Mouse (Mus musculus) frontal cortex, postnatal 25 days (tissue): ENCODE results near the gene Hypk.

ENCODE experiments used
- DNase-seq, 2 experiments: peaks; one replicate each; pipeline ENCODE4 v3.0.0; 2022; ENCODE audit warnings: low spot score in 2 of 2

The Hypk gene

DNA sequence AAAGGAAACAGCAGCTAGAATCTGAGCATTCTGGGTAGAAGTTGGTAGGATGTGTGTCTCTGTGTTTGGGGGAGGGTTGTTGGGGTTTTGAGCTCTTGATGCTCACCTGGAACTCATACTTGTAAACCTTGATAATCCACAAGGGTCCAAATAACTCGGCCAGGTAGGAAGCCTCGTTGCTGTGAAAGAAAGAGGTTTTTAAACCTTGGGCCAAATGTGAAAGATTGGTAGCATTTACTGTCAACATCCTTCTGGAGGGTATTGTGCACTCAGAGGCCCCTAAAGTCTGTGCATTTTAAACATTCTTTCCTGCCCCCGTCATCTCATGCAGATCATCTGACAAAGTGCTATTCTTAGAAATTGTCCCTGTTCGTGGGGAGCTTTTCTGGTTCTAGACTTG, at the start of gene Hypk:
Hypk (plus strand) TSS at position 301 of the 400 bp plus-strand sequence.
- DNase-seq, result no peak

DNA sequence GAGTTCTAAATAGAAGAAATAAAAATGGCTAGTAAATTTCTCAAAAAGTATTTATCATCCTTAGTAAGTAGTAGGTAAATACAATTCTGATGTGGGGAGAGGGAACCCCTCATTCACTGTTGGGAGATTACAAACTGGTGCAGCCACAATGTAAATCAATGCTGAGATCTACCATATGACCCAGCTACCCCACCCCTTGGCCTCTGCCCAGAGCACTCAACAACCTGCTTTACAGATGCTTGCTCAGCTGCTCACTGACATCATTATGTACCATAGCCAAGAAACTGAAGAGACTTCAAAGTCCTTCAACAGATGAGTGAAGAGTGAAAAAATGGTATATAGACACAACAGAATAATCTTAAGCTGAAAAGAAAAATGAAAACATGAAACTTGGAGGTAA, 49.8 kb upstream of the Hypk start:
- no peak for DNase-seq

DNA sequence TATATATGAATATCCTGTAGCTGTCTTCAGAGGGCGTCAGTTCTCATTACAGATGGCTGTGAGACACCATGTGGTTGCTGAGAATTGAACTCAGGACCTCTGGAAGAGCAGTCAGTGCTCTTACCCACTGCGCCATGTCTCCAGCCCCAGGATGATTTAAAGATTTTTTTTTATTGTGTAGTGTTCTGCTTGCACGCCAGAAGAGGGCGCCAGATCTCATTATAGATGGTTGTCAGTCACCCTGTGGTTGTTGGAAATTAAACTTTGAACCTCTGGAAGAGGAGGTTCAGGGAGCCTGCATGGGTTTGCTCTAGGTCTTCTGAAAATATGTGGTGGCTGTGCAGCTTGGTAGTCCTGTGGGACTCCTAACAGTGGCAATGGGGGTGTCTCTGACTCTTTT, 44.9 kb upstream of the Hypk start:
- DNase-seq, result no peak

DNA sequence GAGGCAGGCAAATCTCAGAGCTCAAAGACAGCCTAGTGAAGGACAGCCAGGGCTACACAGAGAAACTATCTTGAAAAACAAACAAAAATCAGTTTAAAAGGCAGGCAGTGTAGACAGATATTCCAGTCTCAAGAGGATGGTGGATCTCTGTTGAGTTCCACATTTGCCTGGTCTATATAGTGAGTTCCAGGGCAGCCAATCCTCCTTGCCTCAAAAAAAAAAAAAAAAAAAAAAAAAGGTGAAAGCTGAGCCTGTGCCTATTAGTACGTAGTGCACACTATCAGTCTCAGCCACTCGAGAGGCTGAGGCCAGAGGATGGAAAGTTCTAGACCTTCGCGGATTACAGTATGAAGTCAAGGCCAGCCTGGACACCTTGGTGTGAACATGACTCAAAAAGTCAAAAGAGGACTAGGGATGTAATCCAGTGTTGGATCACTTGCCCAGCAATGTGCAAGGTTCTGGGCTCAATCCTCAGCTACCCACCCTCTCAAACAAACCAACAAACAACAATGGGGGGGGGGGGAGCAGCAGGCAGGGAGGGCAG, 40.2 kb upstream of the Hypk start:
- DNase-seq, result no peak

DNA sequence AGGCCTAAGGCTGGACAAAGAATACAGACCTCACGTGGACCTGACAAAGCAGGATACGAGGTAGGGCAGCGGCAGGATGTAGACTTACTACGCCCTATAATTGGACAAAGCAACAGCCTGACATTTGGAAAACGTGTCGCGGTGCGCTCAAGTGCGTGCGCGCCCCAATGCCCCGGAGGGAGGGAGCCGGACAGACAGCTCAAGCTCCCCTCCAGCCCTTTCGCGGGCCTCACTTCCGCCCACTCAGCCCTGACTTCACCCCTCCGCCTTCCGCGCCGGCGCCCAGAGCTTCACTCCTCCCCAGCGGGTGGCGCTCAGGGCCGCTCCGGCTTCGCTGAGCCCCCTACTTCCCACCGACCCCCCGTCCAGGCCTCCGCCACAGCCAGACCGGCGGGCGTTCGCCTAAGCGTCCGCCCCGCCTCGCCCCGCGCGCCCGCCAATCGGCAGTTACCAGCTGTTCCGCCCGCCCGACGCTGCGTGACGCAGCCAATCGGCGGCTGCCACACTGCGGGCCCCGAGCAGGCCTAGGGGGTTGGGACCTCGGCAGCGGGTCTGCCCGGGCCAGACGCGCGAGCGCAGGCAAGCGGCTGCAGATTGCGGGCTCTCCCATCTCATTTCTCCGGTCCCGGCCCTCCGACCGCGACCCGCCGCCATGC, 39.6 kb upstream of the Hypk start, which contains the start of the genes Pdia3 and Catsper2:
Pdia3 (plus strand) TSS at position 389 of the 656 bp plus-strand sequence.
Catsper2 (minus strand) TSS at position 406 of the 656 bp plus-strand sequence.
- peak; percentile 79 to 86 for DNase-seq

DNA sequence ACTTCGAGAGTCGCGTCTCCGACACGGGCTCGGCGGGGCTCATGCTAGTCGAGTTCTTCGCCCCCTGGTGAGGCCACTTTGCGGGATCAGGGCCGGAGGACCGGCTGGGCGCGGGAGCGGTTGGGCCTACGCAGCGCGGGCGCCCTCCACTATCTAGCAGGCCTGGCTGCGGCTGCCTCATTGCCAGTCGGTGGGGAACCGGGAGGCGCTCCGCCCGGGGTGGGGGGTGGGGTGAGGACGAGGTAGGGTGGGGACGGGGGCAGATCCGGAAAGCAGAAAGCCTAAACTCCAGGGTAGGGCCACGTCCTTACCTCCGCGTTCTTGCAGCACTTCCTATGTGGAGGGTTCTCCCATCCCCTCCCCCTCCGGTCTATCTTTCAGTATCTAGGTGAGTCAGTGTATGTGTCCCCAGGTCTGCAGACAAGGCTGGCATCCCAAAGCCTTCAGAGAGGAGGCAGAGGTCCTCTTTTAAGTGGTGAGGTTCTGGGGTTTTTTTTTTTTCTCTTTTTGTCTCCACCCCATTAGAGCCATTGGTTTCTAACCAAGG, 38.9 kb upstream of the Hypk start:
- no peak for DNase-seq

DNA sequence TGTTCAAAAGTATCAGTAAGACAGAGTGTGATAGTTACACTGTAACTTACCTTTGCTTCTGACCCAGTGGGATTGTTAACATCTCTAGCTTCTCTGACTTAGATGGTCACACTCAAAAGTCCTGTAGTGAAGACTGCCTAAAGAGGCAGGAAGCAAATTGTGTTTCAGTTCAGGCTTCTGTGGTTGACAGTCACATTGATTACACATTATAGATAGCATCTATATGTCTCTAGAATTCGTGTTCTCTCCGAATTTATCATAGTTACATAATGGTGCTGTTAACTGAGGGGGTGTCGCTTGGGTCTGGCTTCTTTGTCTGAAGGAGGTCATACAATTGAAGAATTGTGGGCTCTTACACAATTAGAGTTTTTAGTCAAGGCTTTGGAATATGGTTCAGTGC, 38.0 kb upstream of the Hypk start:
- DNase-seq, result no peak

DNA sequence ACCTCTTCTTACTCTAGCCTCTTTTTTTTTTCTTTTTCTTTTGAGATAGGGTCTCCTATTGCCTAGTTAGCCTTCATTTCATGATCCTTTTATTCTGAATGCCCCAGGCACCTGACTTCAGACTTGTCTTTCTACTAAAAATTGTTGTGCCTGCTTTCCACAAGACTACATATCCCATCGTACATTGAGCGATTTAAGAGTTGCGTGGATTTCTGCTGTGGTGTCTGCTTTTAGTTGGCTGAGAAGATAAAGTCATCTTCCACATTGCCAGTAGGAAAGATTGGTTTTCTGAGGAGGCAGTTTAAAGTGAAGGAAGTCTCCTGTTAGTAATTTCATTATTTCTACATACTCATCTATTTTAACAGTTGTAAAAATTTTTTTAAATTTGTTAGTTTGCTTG, 37.5 kb upstream of the Hypk start:
- no peak for DNase-seq

DNA sequence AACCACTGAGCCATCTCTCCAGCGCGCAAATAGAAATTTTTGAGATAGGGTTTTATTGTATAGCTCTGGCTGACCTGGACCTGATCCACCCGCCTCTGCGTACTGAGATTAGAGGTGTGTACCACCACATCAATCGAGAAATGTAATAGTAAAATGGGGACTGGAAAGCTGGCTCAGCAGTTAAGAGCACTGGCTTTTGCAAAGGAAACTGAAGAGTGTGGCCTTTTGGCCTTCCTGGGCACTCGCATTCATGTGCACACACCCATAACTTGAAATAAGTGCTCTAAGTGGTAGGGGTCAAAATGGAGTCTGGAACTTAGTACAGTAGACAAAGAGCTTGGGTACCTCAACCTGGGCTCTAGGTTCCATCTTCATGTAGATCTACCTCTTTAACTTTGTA, 36.7 kb upstream of the Hypk start:
- no peak for DNase-seq

DNA sequence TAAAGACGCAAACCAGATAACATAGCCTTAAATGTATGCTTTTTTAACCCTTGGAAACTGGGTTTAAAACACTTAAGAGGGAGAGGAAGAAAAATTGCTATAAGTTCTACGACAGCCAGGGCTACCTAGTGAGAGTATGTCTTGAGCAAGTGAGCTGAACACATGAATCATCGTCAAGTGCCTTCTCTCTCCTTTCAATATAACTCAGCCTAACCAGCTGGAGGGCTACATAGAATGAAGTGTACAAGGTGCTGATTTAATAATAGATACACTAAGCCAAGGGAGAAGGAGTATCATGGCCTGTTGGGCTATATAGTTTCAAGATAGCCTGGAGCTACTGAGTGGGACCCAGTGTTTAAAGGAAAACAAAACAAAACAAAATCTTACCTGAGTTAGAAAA, 34.6 kb upstream of the Hypk start:
- DNase-seq, result no peak

DNA sequence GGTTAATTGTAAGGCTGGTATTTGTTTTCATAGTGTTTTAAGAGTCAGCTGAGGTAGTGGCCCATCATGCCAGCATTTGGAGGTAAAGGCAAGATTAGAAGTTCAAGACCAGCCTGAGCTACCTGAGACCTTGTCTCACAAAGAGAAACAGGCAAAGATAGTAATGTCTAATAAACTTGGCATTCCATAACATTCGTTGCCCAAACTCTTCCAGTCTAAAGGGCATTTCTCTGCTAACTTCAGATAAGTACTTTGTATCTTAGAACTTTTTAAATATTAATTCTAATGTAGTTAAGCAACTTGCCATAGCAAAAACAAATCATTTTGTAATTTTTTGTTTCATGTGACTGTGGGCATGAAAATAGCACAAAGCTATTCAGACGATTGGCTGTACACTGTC, 29.9 kb upstream of the Hypk start:
- DNase-seq, result no peak

DNA sequence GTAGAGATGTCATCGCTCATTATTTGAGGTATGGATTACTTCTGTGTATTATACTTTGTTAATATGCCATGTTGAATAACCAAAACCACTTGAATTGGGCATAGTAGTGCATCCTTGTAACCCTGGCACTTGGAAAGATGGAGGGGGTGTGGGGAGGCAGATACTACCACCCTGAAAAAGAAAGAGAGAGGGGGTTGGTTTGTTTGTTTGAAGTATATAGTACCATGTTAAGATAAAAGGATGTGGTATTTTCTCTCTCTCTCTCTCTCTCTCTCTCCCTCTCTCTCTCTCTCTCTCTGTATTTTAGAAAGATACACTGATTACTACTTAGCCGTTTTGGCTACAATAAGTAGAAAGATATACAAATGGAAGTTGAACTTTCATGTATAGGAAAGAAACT, 27.2 kb upstream of the Hypk start:
- DNase-seq, result no peak

DNA sequence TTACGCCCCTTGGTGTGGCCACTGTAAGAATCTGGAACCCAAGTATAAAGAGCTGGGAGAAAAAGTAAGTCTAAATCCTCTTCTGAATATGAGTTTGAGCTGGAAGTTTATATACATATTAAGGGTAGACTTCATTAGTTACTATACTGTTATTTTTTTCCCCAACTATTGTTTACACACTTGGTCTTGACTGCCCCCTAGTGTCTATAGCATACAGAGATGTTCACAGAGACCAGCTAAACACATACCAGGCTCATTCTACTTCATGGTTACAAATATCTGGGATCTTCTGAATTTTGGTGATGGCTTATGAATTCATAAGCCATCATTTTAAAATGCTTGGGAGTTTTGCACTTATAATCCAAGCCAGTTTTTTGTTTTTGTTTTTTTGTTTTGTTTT, 18.2 kb upstream of the Hypk start:
- DNase-seq, result no peak

DNA sequence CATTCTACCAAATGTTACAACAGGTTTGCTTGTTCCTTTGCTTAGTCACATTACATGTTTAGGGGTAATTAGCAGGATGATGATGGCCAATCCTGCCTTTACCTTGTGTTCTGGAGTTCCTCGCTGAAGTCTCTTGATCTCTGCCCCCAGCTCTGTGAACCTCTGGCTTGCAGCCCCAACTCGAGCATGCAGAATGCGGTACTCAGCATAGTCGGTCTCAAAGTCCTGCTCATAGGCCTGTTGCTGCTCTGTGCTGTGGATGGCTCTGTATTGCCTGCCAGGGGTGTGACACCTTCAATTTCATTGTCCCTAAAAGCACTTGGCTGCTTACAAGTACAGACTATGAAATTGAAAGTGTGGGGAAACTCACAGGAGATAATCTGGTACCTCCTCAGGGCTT, 13.3 kb upstream of the Hypk start:
- DNase-seq, result no peak

DNA sequence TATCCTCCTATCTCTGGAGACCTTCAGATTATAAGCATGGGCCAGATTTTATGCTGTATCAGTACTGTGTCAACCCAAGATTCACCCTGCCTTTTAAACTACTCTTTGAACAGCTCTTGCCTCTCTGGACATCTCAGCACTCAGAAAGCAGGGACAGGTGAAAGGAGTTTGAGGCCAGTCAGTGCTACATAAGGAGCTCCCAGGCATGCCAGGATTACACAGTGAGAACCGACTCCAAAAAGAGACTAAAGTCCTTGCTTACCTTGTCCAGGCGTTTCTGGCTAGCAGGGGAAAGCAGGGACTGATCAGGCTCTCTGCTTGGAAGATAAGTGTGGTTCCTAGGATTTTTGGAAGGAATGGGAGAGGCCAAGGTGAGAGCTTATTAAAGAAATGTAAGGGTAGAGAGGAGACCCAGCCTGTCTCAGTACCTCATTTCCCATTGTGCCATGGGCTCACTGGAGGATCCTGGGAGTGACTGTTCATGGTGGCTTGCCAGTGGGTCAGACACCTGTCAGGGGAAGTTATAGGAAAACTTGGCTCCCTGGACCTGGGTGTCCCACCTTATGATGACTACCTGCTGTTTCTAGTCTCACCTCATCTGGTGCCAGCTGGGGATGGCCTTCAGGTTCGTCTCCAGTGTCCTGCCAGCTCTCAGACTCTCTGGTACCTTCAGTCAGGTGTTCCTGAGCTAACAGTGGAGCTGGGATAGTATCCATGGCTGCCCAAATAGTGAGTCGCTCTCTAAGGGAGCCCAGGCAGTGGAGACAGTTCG, 12.1 kb upstream of the Hypk start:
- DNase-seq, result no peak

DNA sequence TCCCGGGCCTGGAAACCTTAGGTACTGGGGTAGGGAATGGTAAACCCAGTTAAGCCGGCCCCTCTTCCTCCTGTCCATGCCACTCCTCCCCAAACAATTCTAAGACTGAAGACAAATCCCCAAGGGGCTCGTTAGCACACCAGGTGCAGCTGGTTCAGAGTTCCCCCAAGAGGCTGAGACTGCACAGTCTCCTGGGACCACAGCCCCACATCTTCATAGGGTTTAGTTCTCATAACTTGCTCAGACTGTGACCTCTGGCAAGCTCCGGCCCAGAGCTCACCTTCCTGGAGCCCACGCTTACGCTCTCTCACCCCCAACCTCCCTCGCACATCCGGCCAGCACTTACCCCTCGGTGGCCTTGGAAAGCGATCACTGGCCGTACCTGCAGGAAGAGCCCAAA, 11.3 kb upstream of the Hypk start:
- no peak for DNase-seq

DNA sequence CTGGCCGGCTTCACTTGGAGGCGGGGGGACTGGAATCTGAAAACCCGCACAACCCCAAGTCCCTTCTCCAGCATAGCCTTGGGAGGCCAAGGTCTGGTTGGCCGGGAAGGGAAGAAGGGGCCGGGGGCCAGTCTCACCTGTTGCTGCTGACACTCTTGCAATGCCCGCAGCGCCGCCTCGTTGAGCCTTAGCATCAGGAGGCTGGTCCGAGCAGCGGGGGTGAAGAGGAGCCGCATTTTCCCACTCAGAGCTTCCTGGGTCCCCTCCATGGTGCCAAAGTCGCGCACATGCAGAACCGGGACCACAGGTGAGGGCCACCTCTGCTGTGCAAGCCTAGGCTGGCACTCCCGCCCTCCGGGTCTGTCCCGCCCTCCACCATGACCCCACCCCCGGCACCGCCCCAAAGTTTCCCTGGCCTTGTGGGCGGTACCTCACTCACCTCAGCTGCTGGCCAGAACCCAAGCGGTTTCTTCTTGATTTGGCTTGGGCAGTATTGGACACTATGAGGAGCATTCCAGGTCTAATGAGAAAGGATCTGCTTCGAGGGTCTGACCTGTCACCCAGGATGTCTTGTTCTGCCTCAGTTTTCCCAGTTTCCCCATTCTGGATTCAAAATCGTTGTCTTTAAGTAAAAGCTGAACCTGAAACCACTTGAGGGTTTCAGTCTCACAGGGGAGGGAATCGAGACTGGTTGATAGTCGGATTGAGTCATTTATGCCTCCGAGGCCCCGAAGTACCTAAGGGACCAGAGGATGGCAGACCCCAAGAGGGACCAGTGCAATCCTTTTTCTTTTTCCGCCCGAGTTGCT, 10.6 kb upstream of the Hypk start:
- DNase-seq, result no peak

DNA sequence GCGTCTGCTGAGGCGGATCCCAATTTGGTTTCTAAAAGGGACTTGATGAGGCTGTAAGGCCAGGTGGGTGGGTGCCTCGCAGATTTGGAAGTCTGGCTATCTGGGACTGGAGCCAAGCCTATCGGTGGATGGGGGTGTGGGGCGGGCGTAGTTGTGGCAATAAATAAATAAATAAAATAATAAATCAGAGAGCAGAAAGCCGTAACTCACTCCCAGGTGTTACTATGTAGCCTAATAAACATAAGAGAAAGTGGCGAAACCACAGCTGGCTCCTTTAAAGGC, 10.1 kb upstream of the Hypk start:
- no peak for DNase-seq

DNA sequence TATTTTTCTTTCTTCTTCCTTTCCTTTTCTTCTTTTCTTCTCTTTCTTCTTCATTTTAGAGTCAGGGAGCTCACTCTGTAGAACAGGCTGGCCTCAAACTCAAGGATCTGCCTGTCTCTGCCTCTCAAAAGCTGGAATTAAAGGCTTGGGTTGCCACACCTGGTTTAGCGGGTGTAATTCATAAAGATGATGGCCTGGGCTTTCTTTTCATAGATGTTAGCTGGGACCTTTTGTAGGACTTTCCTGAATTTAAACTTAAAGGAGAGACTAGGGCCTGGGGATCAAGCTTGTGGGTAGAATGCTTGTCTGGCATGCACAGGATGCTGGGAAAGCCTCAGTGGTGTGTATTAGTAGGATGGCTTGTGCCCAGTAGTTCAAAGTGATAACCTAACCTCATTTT, 8.9 kb upstream of the Hypk start, which contains the start of gene Ell3:
Ell3 (minus strand) TSS at position 101 of the 400 bp plus-strand sequence.
- no peak for DNase-seq

DNA sequence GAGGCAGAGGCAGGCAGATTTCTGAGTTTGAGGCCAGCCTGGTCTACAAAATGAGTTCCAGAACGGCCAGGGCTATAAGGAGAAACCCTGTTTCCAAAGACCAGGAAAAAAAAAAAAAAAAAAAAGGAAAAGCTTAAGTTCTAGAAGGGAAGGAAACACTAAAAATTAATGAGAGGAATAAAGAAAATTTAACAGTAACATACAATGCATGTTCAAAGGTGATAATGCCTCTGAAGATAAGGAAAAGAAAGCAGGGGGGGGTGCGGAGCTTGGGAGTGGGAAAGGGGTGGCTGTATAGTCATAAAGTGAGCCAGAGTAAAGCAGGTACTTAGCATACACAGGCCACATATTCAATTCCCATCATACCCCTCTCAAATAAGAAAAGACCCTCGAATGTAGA, 8.0 kb upstream of the Hypk start:
- no peak for DNase-seq

DNA sequence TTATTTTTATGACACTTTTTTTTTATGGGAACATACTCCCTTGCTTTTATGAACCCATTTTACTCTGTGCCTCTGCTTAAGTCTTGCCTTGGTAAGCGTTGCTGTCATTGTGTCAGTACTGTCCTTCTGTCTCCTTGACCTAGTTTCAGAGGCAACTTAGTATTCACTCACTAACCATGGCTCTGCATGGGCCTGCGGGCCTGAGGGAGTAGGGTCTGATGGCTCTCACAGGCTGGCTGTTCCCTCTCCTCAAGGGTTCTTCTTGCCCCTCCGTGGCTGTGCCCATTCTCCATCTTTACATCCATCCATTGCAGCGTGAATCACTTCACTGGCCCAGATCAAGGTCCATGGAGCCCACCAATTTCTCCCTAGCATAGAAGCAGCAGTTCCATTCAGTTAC, 6.6 kb upstream of the Hypk start:
- DNase-seq, result no peak

DNA sequence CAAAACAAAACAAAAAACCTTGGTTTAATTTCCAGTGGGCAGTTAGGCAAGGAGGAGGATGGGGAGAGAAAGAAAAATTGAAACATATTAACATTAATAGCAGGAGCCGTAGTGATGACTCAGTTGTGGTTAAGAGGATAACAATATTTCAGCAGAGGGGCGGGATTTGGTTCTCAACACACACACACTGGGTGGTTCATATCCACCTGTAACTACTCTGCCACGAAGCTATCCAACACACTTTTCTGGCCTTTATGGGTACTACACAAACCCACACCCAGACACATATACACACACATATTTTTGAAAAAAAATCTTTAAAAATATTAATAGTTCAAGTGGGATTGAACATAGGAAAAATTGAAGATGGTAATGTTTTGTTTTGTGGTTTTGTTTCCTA, 6.1 kb upstream of the Hypk start:
- DNase-seq, result no peak
